Mouse (Mus musculus): Measurements from ENCODE around the gene Paxip1. TPM values are rescaled to one million over a fixed set of nuclear protein-coding genes. Genes with fewer than 3 reads are reported as not detected.

The Paxip1 gene
- total RNA-seq, 1 experiment: 49.3 TPM

DNA sequence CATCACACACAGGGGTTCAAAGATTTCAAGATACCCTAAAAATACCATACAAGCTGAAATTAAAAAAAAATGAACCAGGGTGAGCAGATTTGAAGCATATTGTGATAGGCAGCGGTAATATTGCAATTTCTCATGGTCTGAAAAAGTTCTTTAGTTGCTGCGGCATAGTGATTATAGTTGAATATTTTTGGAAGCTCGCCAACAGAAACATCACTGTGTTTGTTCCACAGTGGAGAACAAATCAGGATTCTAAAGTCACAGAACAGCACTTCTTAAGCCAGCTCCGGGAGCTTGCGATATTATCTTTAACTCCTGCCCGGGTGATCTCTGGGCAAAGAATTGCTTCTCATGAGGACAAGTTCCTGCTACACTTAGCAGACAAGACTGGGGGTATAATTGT is 29.7 kb upstream of the Paxip1 start:
- DNase-seq (ENCODE audit: low read depth, low spot score): no peak
- no peak for TF ChIP-seq ZNF384 (IDR thresholded peaks at IDR 0.05; ENCODE audit: low read depth, low read length)
- Histone ChIP-seq H3K4me3 (ENCODE audit: insufficient read depth in 1 of 2, low read depth in 1 of 2, low read length in 2 of 2, poor library complexity in 1 of 2, severe bottlenecking in 1 of 2) (no peak overlapping the region), H3K9ac (ENCODE audit: insufficient read depth, low read depth, low read length, poor library complexity, severe bottlenecking) (no peak overlapping the region), H3K36me3 (ENCODE audit: control insufficient read depth, insufficient read depth, low read length, poor library complexity, severe bottlenecking) (no peaks in the 10 kb centered on the region; the same call in 1 of the 2 replicates), H3K4me1 (ENCODE audit: control insufficient read depth in 2 of 2, insufficient read depth in 2 of 2, low read length in 2 of 2, poor library complexity in 1 of 2) (peaks cover 18 to 19% of the 10 kb centered on the region in 2 experiments), H3K9me3 (ENCODE audit: control insufficient read depth, insufficient read depth, low read depth, low read length) (no peaks in the 10 kb centered on the region), H3K27ac (ENCODE audit: insufficient read depth, low read depth, low read length, poor library complexity, severe bottlenecking) (no peak overlapping the region)
- in situ Hi-C loops (cut with MboI; ENCODE audit: low sequenced_read_pairs in 2 of 2, unreplicated experiment in 2 of 2): no loop called here

- Histone ChIP-seq H3K4me3 (ENCODE audit: insufficient read depth in 1 of 2, low read depth in 1 of 2, low read length in 2 of 2, poor library complexity in 1 of 2, severe bottlenecking in 1 of 2) (no peak overlapping the region), H3K9ac (ENCODE audit: insufficient read depth, low read depth, low read length, poor library complexity, severe bottlenecking) (no peak overlapping the region), H3K36me3 (ENCODE audit: control insufficient read depth, insufficient read depth, low read length, poor library complexity, severe bottlenecking) (no peaks in the 10 kb centered on the region; the same call in 1 of the 2 replicates), H3K4me1 (ENCODE audit: control insufficient read depth in 2 of 2, insufficient read depth in 2 of 2, low read length in 2 of 2, poor library complexity in 1 of 2) (peaks cover 21 to 24% of the 10 kb centered on the region in 2 experiments), H3K27ac (ENCODE audit: insufficient read depth, low read depth, low read length, poor library complexity, severe bottlenecking) (peak overlapping the region; percentile 79; the same call in 1 of the 2 replicates), H3K9me3 (ENCODE audit: control insufficient read depth, insufficient read depth, low read depth, low read length) (no peaks in the 10 kb centered on the region)
- peak; percentile 94 for TF ChIP-seq ZNF384 (IDR thresholded peaks at IDR 0.05; ENCODE audit: low read depth, low read length)
- TF ChIP-seq CHD2 (IDR thresholded peaks at IDR 0.05; ENCODE audit: low read depth, low read length): peak; percentile 53; the same call in 1 of the 2 replicates
- no peak for TF ChIP-seq HCFC1 (IDR thresholded peaks at IDR 0.05; ENCODE audit: borderline replicate concordance, insufficient read depth, low read length)
- no peak for TF ChIP-seq MAFK (IDR thresholded peaks at IDR 0.05; ENCODE audit: insufficient read depth, low read depth, low read length)
- TF ChIP-seq ZC3H11A (IDR thresholded peaks at IDR 0.05; ENCODE audit: borderline replicate concordance, low read depth, low read length): no peak
- in situ Hi-C loops (cut with MboI; ENCODE audit: low sequenced_read_pairs in 2 of 2, unreplicated experiment in 2 of 2): no loop called here
- DNase-seq (ENCODE audit: low read depth, low spot score): peak; percentile 58
Measured at GRCm38 (mm10) chr5:27818840-27819672, 27.6 kb upstream of the Paxip1 start.

DNA sequence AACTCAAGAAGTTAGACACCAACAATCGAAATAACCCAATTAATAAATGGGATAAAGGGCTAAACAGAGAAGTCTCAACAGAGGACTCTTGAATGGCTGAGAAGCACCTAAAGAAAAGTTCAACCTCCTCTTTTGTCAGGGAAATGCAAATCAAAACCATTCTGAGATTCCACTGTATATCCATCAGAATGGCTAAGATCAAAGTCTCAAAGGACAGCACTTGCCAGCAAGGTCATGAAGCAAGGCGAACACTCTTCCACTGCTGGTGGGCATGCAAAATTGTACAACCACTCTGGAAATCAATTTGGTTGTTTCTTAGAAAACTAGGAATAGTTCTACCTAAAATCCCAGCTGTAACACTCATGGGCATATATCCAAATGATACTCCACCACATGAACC is 22.8 kb upstream of the Paxip1 start:
- no peak for DNase-seq (ENCODE audit: low read depth, low spot score)
- in situ Hi-C loops (cut with MboI; ENCODE audit: low sequenced_read_pairs in 2 of 2, unreplicated experiment in 2 of 2): no loop called here

DNA sequence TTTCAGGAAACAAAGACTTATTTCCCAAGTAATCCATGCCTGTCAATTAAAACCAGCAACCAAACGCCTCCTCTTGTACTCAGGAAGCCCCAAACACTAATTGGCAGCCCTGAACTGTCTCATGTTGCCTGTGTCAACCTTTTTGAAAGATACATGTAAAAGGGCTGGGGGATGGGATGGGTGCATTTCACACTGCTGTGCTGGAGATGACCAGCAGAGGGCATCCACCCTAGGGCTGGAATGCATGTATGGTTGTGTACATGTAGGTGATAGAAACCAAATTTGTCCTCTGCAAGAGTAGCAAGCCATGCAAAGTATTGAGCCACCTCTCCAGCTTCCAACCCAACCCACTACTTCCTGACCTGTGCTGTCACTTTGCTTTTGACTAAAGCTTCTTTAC is 2.4 kb upstream of the Paxip1 start:
- TF ChIP-seq ZC3H11A (IDR thresholded peaks at IDR 0.05; ENCODE audit: borderline replicate concordance, low read depth, low read length): peak; percentile 86
- peak; percentile 81 for TF ChIP-seq CHD2 (IDR thresholded peaks at IDR 0.05; ENCODE audit: low read depth, low read length)
- TF ChIP-seq MAFK (IDR thresholded peaks at IDR 0.05; ENCODE audit: insufficient read depth, low read depth, low read length): no peak
- no peak overlapping the region for H3K9ac ChIP-seq (ENCODE audit: insufficient read depth, low read depth, low read length, poor library complexity, severe bottlenecking)
- H3K4me1 ChIP-seq (ENCODE audit: control insufficient read depth in 2 of 2, insufficient read depth in 2 of 2, low read length in 2 of 2, poor library complexity in 1 of 2): 0 out of 4 replicates have a peak, but pooled peaks cover 2% of the 10 kb centered on the region in 2 experiments
- DNase-seq (ENCODE audit: low read depth, low spot score): peak; percentile 77
- H3K4me3 ChIP-seq (ENCODE audit: insufficient read depth in 1 of 2, low read depth in 1 of 2, low read length in 2 of 2, poor library complexity in 1 of 2, severe bottlenecking in 1 of 2): no peak overlapping the region
- in situ Hi-C loops (cut with MboI; ENCODE audit: low sequenced_read_pairs in 2 of 2, unreplicated experiment in 2 of 2): no loop called here
- peaks cover 5% of the 10 kb centered on the region; the same call in 1 of the 2 replicates for H3K36me3 ChIP-seq (ENCODE audit: control insufficient read depth, insufficient read depth, low read length, poor library complexity, severe bottlenecking)
- H3K9me3 ChIP-seq (ENCODE audit: control insufficient read depth, insufficient read depth, low read depth, low read length): no peaks in the 10 kb centered on the region
- H3K27ac ChIP-seq (ENCODE audit: insufficient read depth, low read depth, low read length, poor library complexity, severe bottlenecking): no peak overlapping the region

More for the DNA sequence above, 22.8 kb upstream of the Paxip1 start:
- H3K27ac ChIP-seq (ENCODE audit: insufficient read depth, low read depth, low read length, poor library complexity, severe bottlenecking): no peak overlapping the region; the same call in 1 of the 2 replicates
- H3K36me3 ChIP-seq (ENCODE audit: control insufficient read depth, insufficient read depth, low read length, poor library complexity, severe bottlenecking): no peaks in the 10 kb centered on the region; the same call in 1 of the 2 replicates
- TF ChIP-seq ZNF384 (IDR thresholded peaks at IDR 0.05; ENCODE audit: low read depth, low read length): no peak
- no peak for TF ChIP-seq CHD2 (IDR thresholded peaks at IDR 0.05; ENCODE audit: low read depth, low read length)
- TF ChIP-seq HCFC1 (IDR thresholded peaks at IDR 0.05; ENCODE audit: borderline replicate concordance, insufficient read depth, low read length): no peak
- no peak for TF ChIP-seq MAFK (IDR thresholded peaks at IDR 0.05; ENCODE audit: insufficient read depth, low read depth, low read length)
- TF ChIP-seq ZC3H11A (IDR thresholded peaks at IDR 0.05; ENCODE audit: borderline replicate concordance, low read depth, low read length): no peak
- no peak overlapping the region for H3K4me3 ChIP-seq (ENCODE audit: insufficient read depth in 1 of 2, low read depth in 1 of 2, low read length in 2 of 2, poor library complexity in 1 of 2, severe bottlenecking in 1 of 2)
- H3K9ac ChIP-seq (ENCODE audit: insufficient read depth, low read depth, low read length, poor library complexity, severe bottlenecking): no peak overlapping the region
- H3K4me1 ChIP-seq (ENCODE audit: control insufficient read depth in 2 of 2, insufficient read depth in 2 of 2, low read length in 2 of 2, poor library complexity in 1 of 2): peaks cover 8 to 18% of the 10 kb centered on the region in 2 experiments
- no peaks in the 10 kb centered on the region for H3K9me3 ChIP-seq (ENCODE audit: control insufficient read depth, insufficient read depth, low read depth, low read length)

All from ES-E14 (cell line).